Mouse (Mus musculus): ENCODE measurements at regions not wholly inside any gene's neighbourhood (a gene's known extent, or its start where the extent isn't known, plus 50 kb on each side); places are given as distances from the start of the nearest gene placed in this dataset.

DNA sequence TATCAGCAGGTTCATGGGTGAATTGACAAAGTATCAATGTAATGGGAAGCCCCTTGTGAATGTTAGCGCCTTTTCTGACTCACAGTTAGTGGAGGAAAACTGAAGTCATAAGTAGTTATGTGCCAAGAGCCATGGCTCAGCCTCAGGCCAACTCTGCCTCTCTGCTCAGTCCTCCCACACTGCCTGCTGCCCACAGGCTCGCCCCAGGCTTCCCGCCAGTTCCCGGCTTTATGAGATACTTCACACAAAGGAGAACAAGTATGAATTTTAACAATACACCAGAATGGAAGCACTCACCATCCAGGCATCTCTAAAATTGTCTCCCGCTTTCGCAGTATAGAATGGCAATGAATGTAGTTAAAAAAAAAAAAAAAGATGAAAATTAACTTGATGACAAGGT, 176.1 kb upstream of the Nsun2 start:
- H3K4me1 ChIP-seq (ENCODE audit: control insufficient read depth, insufficient read depth, low read depth, low read length): no peaks in the 10 kb centered on the region
- no peak overlapping the region for H3K9ac ChIP-seq (ENCODE audit: low read depth, low read length)
- H3K4me3 ChIP-seq (ENCODE audit: low read length): no peak overlapping the region
- no peaks in the 10 kb centered on the region for H3K27me3 ChIP-seq (replicated peaks; ENCODE audit: control insufficient read depth, insufficient read depth, low read length)
- no peak for ATAC-seq
- H3K4me2 ChIP-seq (ENCODE audit: low read length): no peak overlapping the region
- no peak overlapping the region for H3K27ac ChIP-seq (ENCODE audit: low read depth, low read length)
- H3K9me3 ChIP-seq (ENCODE audit: control insufficient read depth, low read length): no peaks in the 10 kb centered on the region
- WGBS: 85% methylated on average over 6 of the region's 6 CpGs
- no peaks in the 10 kb centered on the region for H3K36me3 ChIP-seq (ENCODE audit: control insufficient read depth, insufficient read depth, low read length)

- 48% methylated on average over 1 of the region's 1 CpGs for WGBS
- no peaks in the 10 kb centered on the region for H3K9me3 ChIP-seq (ENCODE audit: control insufficient read depth, low read length)
- no peaks in the 10 kb centered on the region for H3K27me3 ChIP-seq (replicated peaks; ENCODE audit: control insufficient read depth, insufficient read depth, low read length)
- ATAC-seq: no peak; the same call in 1 of the 2 replicates
- H3K27ac ChIP-seq (ENCODE audit: low read depth, low read length): no peak overlapping the region
- no peaks in the 10 kb centered on the region for H3K4me1 ChIP-seq (ENCODE audit: control insufficient read depth, insufficient read depth, low read depth, low read length)
- H3K9ac ChIP-seq (ENCODE audit: low read depth, low read length): no peak overlapping the region
- H3K36me3 ChIP-seq (ENCODE audit: control insufficient read depth, insufficient read depth, low read length): no peaks in the 10 kb centered on the region
- no peak overlapping the region for H3K4me2 ChIP-seq (ENCODE audit: low read length)
- no peak overlapping the region for H3K4me3 ChIP-seq (ENCODE audit: low read length)
Measured at GRCm38 (mm10) chr13:69365880-69366490, 167.6 kb upstream of the Nsun2 start.

DNA sequence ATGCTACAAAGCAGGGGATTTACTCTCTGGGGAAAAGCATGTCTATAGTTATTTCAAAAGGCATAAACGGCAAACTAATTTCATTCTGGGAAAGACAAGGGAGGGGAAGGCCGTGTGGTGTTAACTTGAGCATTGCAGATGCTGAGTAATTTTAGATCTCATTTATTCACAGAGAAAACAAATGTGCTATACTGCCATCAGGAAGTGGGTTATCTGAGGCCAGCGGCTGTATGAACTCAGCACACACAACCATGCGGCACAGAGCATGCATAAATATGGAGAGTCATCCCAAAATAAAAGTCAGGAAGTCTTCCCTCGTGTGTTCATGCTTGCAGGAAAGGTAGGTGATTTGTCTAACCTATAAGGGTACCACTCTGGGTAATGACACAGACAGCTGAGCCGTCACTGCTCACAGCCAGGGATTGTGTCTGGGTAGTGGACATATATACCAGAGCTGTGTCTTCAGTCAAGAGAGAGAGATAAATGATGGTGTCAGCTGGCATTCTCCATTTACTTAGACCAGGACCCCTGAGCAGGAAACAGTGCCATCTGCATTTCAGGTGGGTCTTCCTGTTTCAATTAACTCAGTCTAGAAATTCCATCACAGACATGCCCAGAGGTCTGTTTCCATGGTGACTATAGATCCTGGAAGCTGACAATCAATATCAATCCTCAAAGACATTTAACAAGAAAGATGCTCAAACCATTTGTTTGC, 160.3 kb upstream of the Nsun2 start:
- Histone ChIP-seq H3K4me3 (ENCODE audit: low read length) (no peak overlapping the region), H3K9me3 (ENCODE audit: control insufficient read depth, low read length) (no peaks in the 10 kb centered on the region), H3K36me3 (ENCODE audit: control insufficient read depth, insufficient read depth, low read length) (no peaks in the 10 kb centered on the region), H3K4me2 (ENCODE audit: low read length) (no peak overlapping the region), H3K27ac (ENCODE audit: low read depth, low read length) (no peak overlapping the region), H3K27me3 (replicated peaks; ENCODE audit: control insufficient read depth, insufficient read depth, low read length) (no peaks in the 10 kb centered on the region), H3K9ac (ENCODE audit: low read depth, low read length) (no peak overlapping the region), H3K4me1 (ENCODE audit: control insufficient read depth, insufficient read depth, low read depth, low read length) (no peaks in the 10 kb centered on the region)
- peak; percentile 70 for ATAC-seq
- 69% methylated on average over 6 of the region's 6 CpGs for WGBS

DNA sequence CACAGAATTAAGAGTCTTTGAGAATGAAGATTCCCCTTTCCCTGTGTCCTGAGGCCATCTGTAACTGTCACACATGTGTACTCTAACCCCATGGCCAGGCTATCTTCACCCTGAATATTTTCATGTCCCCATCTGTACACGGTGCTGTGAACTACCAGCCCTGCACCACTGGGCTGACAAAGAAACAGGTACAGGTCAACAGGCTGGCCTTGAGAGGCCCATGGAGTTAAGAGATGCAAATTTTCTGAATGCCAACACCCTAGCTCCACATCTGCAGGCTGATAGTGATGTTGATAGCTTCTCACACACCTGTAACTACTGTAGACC, 159.8 kb upstream of the Nsun2 start:
- no peak overlapping the region for H3K4me3 ChIP-seq (ENCODE audit: low read length)
- H3K9ac ChIP-seq (ENCODE audit: low read depth, low read length): no peak overlapping the region
- no peaks in the 10 kb centered on the region for H3K4me1 ChIP-seq (ENCODE audit: control insufficient read depth, insufficient read depth, low read depth, low read length)
- H3K27me3 ChIP-seq (replicated peaks; ENCODE audit: control insufficient read depth, insufficient read depth, low read length): no peaks in the 10 kb centered on the region
- WGBS: 66% methylated on average over 1 of the region's 1 CpGs
- ATAC-seq: peak; percentile 68
- H3K4me2 ChIP-seq (ENCODE audit: low read length): no peak overlapping the region
- H3K9me3 ChIP-seq (ENCODE audit: control insufficient read depth, low read length): no peaks in the 10 kb centered on the region
- H3K27ac ChIP-seq (ENCODE audit: low read depth, low read length): no peak overlapping the region
- no peaks in the 10 kb centered on the region for H3K36me3 ChIP-seq (ENCODE audit: control insufficient read depth, insufficient read depth, low read length)

DNA sequence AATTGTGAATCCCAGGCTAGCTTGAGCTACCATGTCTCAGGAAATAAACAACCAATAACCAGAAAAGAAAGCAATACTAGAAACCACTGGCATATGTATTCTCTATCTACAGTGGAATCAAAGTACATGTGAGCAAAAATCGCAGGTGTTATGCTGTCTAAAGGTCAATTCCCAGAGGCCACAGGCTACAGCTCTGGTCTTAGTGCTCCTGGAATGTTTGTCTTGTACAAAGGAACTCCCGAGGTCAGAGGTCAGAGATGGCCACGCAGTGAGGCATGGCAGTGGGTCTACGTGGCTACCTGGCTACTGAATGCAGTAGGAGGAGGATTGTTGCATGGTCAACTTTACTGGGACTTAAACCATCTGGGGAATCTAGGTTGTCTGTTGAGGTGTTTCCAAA, 153.1 kb upstream of the Nsun2 start:
- no peak overlapping the region for H3K4me3 ChIP-seq (ENCODE audit: low read length)
- no peaks in the 10 kb centered on the region for H3K4me1 ChIP-seq (ENCODE audit: control insufficient read depth, insufficient read depth, low read depth, low read length)
- H3K36me3 ChIP-seq (ENCODE audit: control insufficient read depth, insufficient read depth, low read length): no peaks in the 10 kb centered on the region
- no peaks in the 10 kb centered on the region for H3K9me3 ChIP-seq (ENCODE audit: control insufficient read depth, low read length)
- H3K27ac ChIP-seq (ENCODE audit: low read depth, low read length): no peak overlapping the region
- no peak overlapping the region for H3K9ac ChIP-seq (ENCODE audit: low read depth, low read length)
- WGBS: 81% methylated on average over 4 of the region's 4 CpGs
- ATAC-seq: no peak
- H3K27me3 ChIP-seq (replicated peaks; ENCODE audit: control insufficient read depth, insufficient read depth, low read length): no peaks in the 10 kb centered on the region
- H3K4me2 ChIP-seq (ENCODE audit: low read length): no peak overlapping the region

- Histone ChIP-seq H3K36me3 (ENCODE audit: control insufficient read depth, insufficient read depth, low read length) (no peaks in the 10 kb centered on the region), H3K4me2 (ENCODE audit: low read length) (no peak overlapping the region), H3K27ac (ENCODE audit: low read depth, low read length) (no peak overlapping the region), H3K27me3 (replicated peaks; ENCODE audit: control insufficient read depth, insufficient read depth, low read length) (no peaks in the 10 kb centered on the region), H3K9ac (ENCODE audit: low read depth, low read length) (no peak overlapping the region), H3K4me1 (ENCODE audit: control insufficient read depth, insufficient read depth, low read depth, low read length) (no peaks in the 10 kb centered on the region), H3K4me3 (ENCODE audit: low read length) (no peak overlapping the region), H3K9me3 (ENCODE audit: control insufficient read depth, low read length) (no peaks in the 10 kb centered on the region)
- ATAC-seq: no peak
Measured at GRCm38 (mm10) chr13:69384767-69385166, 148.8 kb upstream of the Nsun2 start.

DNA sequence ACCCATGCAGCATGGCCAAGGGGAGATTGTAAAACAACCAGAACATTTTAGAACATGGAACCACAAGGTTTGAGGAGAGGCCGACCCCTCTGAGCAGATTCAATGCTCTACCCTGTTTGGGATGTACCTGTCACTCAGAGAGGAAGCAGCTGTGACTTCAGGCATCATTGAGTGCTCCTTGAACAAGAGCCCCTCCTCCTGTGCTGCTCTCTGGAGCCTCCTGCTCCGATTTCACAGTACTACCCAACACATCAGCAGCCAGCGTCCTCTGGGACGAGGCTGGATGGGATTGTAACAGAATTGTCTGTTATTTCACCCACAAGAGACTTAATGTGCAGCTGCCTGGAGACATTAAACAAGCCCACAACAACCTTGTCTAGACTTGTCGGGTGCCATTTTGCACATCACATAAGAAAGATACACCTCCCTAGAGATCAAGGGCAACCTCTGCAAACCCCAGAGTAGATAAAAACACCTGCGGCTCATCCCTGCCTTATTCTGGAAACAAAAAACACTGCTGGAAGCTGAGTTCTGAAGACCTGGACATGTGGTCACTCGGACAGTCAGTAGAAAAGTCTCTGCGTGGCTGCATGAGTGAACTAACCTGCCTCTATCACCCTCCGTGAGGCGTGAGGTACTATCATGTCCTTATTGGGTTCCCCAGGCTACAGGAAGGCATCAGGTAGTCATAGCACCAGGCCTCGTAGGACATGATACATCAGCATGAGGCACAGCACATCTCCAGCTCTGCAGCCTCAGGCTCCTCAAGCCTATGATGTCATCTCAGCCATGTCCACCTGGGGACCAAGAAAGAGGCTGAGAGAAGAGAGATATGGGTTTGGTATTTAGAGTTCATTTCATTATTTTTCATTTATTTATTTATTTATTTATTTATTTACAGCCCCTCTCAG, 140.4 kb upstream of the Nsun2 start:
- Histone ChIP-seq H3K9ac (ENCODE audit: low read depth, low read length) (no peak overlapping the region), H3K4me3 (ENCODE audit: low read length) (no peak overlapping the region), H3K36me3 (ENCODE audit: control insufficient read depth, insufficient read depth, low read length) (no peaks in the 10 kb centered on the region), H3K4me1 (ENCODE audit: control insufficient read depth, insufficient read depth, low read depth, low read length) (no peaks in the 10 kb centered on the region), H3K27ac (ENCODE audit: low read depth, low read length) (no peak overlapping the region), H3K4me2 (ENCODE audit: low read length) (no peak overlapping the region), H3K27me3 (replicated peaks; ENCODE audit: control insufficient read depth, insufficient read depth, low read length) (no peaks in the 10 kb centered on the region), H3K9me3 (ENCODE audit: control insufficient read depth, low read length) (no peaks in the 10 kb centered on the region)
- ATAC-seq: no peak
- 82% methylated on average over 11 of the region's 11 CpGs for WGBS

GRCm38 (mm10) chr13:69394544-69394943, 139.0 kb upstream of the Nsun2 start:
- no peaks in the 10 kb centered on the region for H3K4me1 ChIP-seq (ENCODE audit: control insufficient read depth, insufficient read depth, low read depth, low read length)
- no peak overlapping the region for H3K9ac ChIP-seq (ENCODE audit: low read depth, low read length)
- ATAC-seq: no peak
- H3K27me3 ChIP-seq (replicated peaks; ENCODE audit: control insufficient read depth, insufficient read depth, low read length): no peaks in the 10 kb centered on the region
- H3K27ac ChIP-seq (ENCODE audit: low read depth, low read length): no peak overlapping the region
- 79% methylated on average over 4 of the region's 4 CpGs for WGBS
- no peaks in the 10 kb centered on the region for H3K9me3 ChIP-seq (ENCODE audit: control insufficient read depth, low read length)
- no peak overlapping the region for H3K4me2 ChIP-seq (ENCODE audit: low read length)
- no peak overlapping the region for H3K4me3 ChIP-seq (ENCODE audit: low read length)
- H3K36me3 ChIP-seq (ENCODE audit: control insufficient read depth, insufficient read depth, low read length): no peaks in the 10 kb centered on the region

- Histone ChIP-seq H3K4me2 (ENCODE audit: low read length) (no peak overlapping the region), H3K36me3 (ENCODE audit: control insufficient read depth, insufficient read depth, low read length) (no peaks in the 10 kb centered on the region), H3K27ac (ENCODE audit: low read depth, low read length) (no peak overlapping the region), H3K4me1 (ENCODE audit: control insufficient read depth, insufficient read depth, low read depth, low read length) (no peaks in the 10 kb centered on the region), H3K9ac (ENCODE audit: low read depth, low read length) (no peak overlapping the region), H3K9me3 (ENCODE audit: control insufficient read depth, low read length) (no peaks in the 10 kb centered on the region; the same call in 1 of the 2 replicates), H3K27me3 (replicated peaks; ENCODE audit: control insufficient read depth, insufficient read depth, low read length) (no peaks in the 10 kb centered on the region), H3K4me3 (ENCODE audit: low read length) (no peak overlapping the region)
- 92% methylated on average over 1 of the region's 1 CpGs for WGBS
- ATAC-seq: no peak
Measured at GRCm38 (mm10) chr13:69410359-69410758, 123.2 kb upstream of the Nsun2 start.

All from hindbrain, embryonic 16.5 days (tissue).